Mouse (Mus musculus) ES-E14 (cell line): ENCODE data around the gene Foxa1.

Experiments
- CHD2 ChIP-seq: IDR thresholded peaks from 2 replicates; pipeline ENCODE4 v1.6.1; 2014; ENCODE audit warnings: mild to moderate bottlenecking, low read depth, low read length, inconsistent platforms
- HCFC1 ChIP-seq: IDR thresholded peaks from 2 replicates; pipeline ENCODE4 v1.6.1; 2012; ENCODE audit warnings: low read length, inconsistent platforms, borderline replicate concordance; ENCODE audit not compliant: insufficient read depth
- MAFK ChIP-seq: IDR thresholded peaks from 2 replicates; pipeline ENCODE4 v1.6.1; 2014; ENCODE audit warnings: mild to moderate bottlenecking, low read depth, low read length, inconsistent platforms; ENCODE audit not compliant: insufficient read depth
- ZNF384 ChIP-seq: IDR thresholded peaks from 2 replicates; pipeline ENCODE4 v1.6.1; 2012; ENCODE audit warnings: low read depth, low read length, inconsistent platforms

- TF ChIP-seq ZNF384 (no peak), MAFK (no peak), HCFC1 (no peak), CHD2 (no peak)
These were observed at the start of gene Foxa1 for GRCm38 (mm10) chr12:57546415-57547201.
